Mouse (Mus musculus): ENCODE data around the gene Pagr1b. TPM values are rescaled to one million over a fixed set of nuclear protein-coding genes. Genes with fewer than 3 reads are reported as not detected.
A peak's percentile ranks its signal among the peaks of the same experiment; 100 is the strongest.

The Pagr1b gene
- polyA plus RNA-seq, 1 experiment from 2014 or later = not detected

DNA sequence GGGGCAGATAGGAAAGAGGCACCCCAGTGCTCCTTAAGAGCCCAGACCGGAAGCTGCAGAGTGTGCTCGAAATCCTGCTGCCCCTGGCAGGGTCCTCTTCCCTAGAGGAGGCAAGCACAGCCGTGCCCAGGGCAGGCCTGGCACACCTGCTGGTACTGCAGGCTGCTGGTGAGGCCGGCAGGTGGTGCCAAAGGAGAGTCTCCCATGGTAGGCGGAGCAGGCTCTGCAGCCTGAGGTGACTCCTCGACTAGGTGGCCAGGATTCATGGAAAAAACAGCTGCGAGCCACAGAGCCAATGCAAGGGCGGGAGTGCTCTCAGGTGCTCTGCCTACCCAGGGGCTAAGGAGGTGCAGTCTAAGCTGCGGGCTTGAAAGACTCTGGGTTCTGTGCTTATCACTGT lies 30.0 kb downstream of the Pagr1b start:
- DNase-seq (ENCODE audit: low spot score, missing footprints) (no peak), ATAC-seq (ENCODE audit: low FRiP score) (no peak)
- H3K4me2 ChIP-seq = no peak overlapping the region
- H3K27ac ChIP-seq (ENCODE audit: low read depth, low read length) = no peak overlapping the region
- 51% methylated on average over 9 of the region's 9 CpGs for WGBS
- no peaks in the 10 kb centered on the region for H3K36me3 ChIP-seq (ENCODE audit: control insufficient read depth, insufficient read depth, low read length)
- no peaks in the 10 kb centered on the region for H3K27me3 ChIP-seq (ENCODE audit: control insufficient read depth, insufficient read depth, low read length)
- no peak overlapping the region for H3K4me3 ChIP-seq (ENCODE audit: low read depth, low read length)
- no peak overlapping the region for H3K9ac ChIP-seq (ENCODE audit: low read length)
- no peaks in the 10 kb centered on the region for H3K9me3 ChIP-seq (ENCODE audit: control insufficient read depth, low read length)
- no peaks in the 10 kb centered on the region for H3K4me1 ChIP-seq (ENCODE audit: control insufficient read depth, insufficient read depth, low read length)

DNA sequence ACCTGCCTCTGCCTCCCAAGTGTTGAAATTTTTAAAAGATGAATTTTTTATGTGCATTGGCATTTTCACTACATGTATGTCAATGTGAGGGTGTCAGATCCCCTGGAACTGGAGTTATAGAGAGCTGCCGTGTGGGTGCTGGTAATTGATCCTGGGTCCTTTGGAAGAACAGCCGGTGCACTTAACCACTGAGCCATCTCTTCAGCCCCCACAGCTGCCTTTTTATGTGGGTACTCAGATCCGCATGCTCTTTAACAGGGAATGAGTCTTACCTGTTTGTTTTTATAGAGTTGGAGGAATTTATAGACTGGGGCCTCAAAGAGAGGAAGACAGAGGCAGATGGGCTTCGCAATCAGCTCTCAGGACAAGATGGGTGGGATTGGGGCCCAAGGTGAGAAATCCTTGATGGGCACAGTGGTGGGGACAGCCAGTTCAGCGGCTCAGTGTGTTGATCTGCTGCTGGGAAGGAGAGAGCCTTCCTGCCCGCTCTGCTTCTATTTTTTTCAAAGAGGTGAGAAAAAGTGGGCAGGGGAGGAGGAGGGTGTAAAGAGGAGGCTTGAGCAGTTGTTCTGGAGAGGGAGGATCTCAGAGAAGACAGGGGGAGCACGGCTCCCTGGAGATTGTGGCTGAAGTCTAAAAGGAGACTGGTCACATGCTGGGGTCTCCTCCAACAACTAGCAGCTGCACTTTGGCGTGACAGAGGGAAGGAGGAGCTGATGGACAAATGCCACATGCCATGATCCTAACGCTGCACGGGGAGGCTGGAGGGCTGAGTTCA lies 31.4 kb downstream of the Pagr1b start:
- Histone ChIP-seq H3K27ac (ENCODE audit: low read depth, low read length) (no peak overlapping the region), H3K36me3 (ENCODE audit: control insufficient read depth, insufficient read depth, low read length) (peaks cover 4% of the 10 kb centered on the region), H3K4me1 (ENCODE audit: control insufficient read depth, insufficient read depth, low read length) (no peaks in the 10 kb centered on the region), H3K9me3 (ENCODE audit: control insufficient read depth, low read length) (no peaks in the 10 kb centered on the region), H3K27me3 (ENCODE audit: control insufficient read depth, insufficient read depth, low read length) (no peaks in the 10 kb centered on the region), H3K4me2 (no peak overlapping the region), H3K4me3 (ENCODE audit: low read depth, low read length) (no peak overlapping the region), H3K9ac (ENCODE audit: low read length) (no peak overlapping the region)
- ATAC-seq (ENCODE audit: low FRiP score) (no peak), DNase-seq (ENCODE audit: low spot score, missing footprints) (no peak)
- whole genome bisulfite sequencing = 61% methylated on average over 10 of the region's 10 CpGs

DNA sequence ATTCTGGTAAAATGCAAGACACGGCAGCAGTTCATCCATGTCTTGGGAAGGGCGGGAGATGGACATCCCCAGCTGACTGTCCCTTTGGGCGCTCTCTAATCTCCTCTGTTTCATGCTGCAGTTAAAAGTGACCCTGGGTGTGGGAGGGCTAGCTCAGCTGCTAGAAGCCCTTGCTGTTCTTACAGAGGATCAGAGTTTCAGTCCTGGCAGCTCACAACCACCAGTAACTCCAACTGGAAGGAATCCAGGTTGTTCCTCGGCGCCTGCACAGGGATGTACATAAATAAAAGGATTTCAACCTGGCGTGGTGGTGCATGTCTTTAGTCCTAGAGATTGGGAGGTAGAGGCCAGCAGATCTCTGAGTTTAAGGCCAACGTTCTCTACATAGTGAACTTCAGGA lies 33.2 kb downstream of the Pagr1b start:
- ATAC-seq (ENCODE audit: low FRiP score) (no peak), DNase-seq (ENCODE audit: low spot score, missing footprints) (no peak)
- Histone ChIP-seq H3K4me3 (ENCODE audit: low read depth, low read length) (no peak overlapping the region), H3K9ac (ENCODE audit: low read length) (no peak overlapping the region), H3K36me3 (ENCODE audit: control insufficient read depth, insufficient read depth, low read length) (peaks cover 11% of the 10 kb centered on the region), H3K27ac (ENCODE audit: low read depth, low read length) (no peak overlapping the region), H3K4me2 (no peak overlapping the region), H3K4me1 (ENCODE audit: control insufficient read depth, insufficient read depth, low read length) (no peaks in the 10 kb centered on the region), H3K9me3 (ENCODE audit: control insufficient read depth, low read length) (no peaks in the 10 kb centered on the region), H3K27me3 (ENCODE audit: control insufficient read depth, insufficient read depth, low read length) (no peaks in the 10 kb centered on the region)
- WGBS = 85% methylated on average over 7 of the region's 7 CpGs

DNA sequence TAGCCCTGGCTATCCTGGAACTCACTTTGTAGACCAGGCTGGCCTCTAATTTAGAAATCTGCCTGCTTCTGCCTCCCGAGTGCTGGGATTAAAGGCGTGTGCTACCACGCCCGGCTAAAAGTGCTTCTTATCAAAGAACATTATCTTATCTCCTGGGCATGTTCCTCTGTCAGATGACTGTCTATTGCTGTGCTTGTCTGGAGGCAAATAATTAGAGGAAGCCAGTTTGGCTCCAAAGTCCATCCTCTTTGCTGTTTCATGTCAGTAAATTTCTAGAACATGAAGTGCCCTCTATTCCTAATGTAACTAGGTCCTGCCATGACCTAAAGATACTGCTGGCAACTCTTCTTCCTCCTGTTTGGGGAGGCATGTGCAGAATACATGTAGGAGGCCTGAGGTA lies 34.2 kb downstream of the Pagr1b start:
- 87% methylated on average over 4 of the region's 4 CpGs for WGBS
- no peak overlapping the region for H3K9ac ChIP-seq (ENCODE audit: low read length)
- peaks cover 2% of the 10 kb centered on the region for H3K4me1 ChIP-seq (ENCODE audit: control insufficient read depth, insufficient read depth, low read length)
- no peak overlapping the region for H3K4me2 ChIP-seq
- no peaks in the 10 kb centered on the region for H3K27me3 ChIP-seq (ENCODE audit: control insufficient read depth, insufficient read depth, low read length)
- H3K27ac ChIP-seq (ENCODE audit: low read depth, low read length) = no peak overlapping the region
- ATAC-seq (ENCODE audit: low FRiP score) = no peak
- H3K4me3 ChIP-seq (ENCODE audit: low read depth, low read length) = no peak overlapping the region
- no peak for DNase-seq (ENCODE audit: low spot score, missing footprints)
- peaks cover 11% of the 10 kb centered on the region for H3K36me3 ChIP-seq (ENCODE audit: control insufficient read depth, insufficient read depth, low read length)
- no peaks in the 10 kb centered on the region for H3K9me3 ChIP-seq (ENCODE audit: control insufficient read depth, low read length)

DNA sequence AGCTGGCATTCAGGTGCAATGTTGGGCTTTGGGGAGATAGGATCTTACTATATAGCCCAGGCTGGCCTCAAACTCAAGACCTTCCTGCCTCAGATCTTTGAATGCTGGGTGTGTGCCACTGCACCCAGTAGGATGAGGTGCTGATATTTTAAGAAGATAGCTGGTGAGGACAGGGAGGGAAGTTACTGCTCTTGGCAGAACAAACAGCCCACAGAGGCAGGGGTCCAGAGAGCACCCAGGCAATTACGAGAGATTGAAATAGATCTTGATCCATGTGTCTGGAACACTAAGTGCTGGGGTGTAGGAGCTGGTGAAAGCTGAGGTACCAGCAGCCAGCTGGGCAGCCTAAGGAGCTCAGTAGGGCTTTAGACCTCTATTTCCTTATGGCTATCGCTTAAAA lies 34.7 kb downstream of the Pagr1b start:
- Histone ChIP-seq H3K4me3 (ENCODE audit: low read depth, low read length) (no peak overlapping the region), H3K9me3 (ENCODE audit: control insufficient read depth, low read length) (no peaks in the 10 kb centered on the region), H3K4me2 (no peak overlapping the region), H3K27me3 (ENCODE audit: control insufficient read depth, insufficient read depth, low read length) (no peaks in the 10 kb centered on the region), H3K36me3 (ENCODE audit: control insufficient read depth, insufficient read depth, low read length) (peaks cover 11% of the 10 kb centered on the region), H3K4me1 (ENCODE audit: control insufficient read depth, insufficient read depth, low read length) (peaks cover 4% of the 10 kb centered on the region), H3K27ac (ENCODE audit: low read depth, low read length) (no peak overlapping the region), H3K9ac (ENCODE audit: low read length) (no peak overlapping the region)
- no peak for DNase-seq (ENCODE audit: low spot score, missing footprints)
- no peak for ATAC-seq (ENCODE audit: low FRiP score)
- 82% methylated on average over 2 of the region's 2 CpGs for WGBS

DNA sequence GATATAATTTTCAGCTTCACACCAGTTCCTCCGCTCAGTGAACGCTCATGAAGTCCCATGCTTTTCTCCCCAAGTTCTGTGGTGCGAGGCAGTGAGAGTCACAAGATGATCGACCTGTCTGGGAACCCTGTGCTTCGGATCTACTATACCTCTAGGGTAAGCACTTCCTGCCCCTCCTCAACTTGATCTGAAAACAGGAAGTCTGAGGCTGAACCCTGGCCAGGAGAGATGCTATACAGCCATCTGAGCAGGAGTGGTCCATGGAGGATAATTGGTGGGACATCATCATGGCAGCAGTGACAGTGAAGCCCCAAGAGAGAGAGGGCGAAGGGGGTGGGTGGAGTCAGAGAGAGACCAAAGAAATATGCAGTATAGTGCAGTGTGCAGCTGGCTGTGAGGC lies 37.4 kb downstream of the Pagr1b start:
- H3K9me3 ChIP-seq (ENCODE audit: control insufficient read depth, low read length) = no peaks in the 10 kb centered on the region
- DNase-seq (ENCODE audit: low spot score, missing footprints) (no peak), ATAC-seq (ENCODE audit: low FRiP score) (no peak)
- peaks cover 11% of the 10 kb centered on the region for H3K36me3 ChIP-seq (ENCODE audit: control insufficient read depth, insufficient read depth, low read length)
- no peak overlapping the region for H3K4me2 ChIP-seq
- H3K4me1 ChIP-seq (ENCODE audit: control insufficient read depth, insufficient read depth, low read length) = peaks cover 8% of the 10 kb centered on the region
- WGBS = 95% methylated on average over 6 of the region's 6 CpGs
- H3K4me3 ChIP-seq (ENCODE audit: low read depth, low read length) = no peak overlapping the region
- no peak overlapping the region for H3K9ac ChIP-seq (ENCODE audit: low read length)
- no peaks in the 10 kb centered on the region for H3K27me3 ChIP-seq (ENCODE audit: control insufficient read depth, insufficient read depth, low read length)
- no peak overlapping the region for H3K27ac ChIP-seq (ENCODE audit: low read depth, low read length)

DNA sequence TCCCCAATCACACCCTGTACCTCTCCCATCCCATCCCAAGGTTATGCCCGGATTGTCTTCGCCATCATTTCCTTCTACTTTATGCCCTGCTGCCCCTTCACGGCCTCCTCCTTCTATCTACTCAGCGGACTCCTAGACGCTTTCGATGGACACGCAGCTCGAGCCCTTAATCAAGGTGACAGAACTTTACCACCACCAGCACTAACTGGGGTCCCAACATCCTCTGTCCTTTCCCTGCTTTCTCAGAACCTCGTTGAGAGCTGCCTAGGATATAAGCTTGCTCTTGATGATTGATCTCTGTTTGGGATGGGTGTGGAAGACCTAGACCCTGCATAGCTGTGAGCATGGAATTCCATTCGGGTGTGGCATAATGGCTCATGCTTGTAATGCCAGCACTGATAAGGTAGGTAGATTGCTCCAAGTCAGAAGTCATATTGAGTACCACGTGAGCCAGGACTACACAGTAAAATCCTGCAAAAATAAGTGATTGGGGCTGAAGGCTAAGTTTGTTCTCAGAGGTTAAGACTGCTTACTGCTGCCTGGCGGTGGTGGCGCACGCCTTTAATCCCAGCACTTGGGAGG lies 39.3 kb downstream of the Pagr1b start:
- Histone ChIP-seq H3K27ac (ENCODE audit: low read depth, low read length) (no peak overlapping the region; the same call in 1 of the 2 replicates), H3K36me3 (ENCODE audit: control insufficient read depth, insufficient read depth, low read length) (peaks cover 11% of the 10 kb centered on the region), H3K9ac (ENCODE audit: low read length) (peak overlapping the region; percentile 89), H3K4me3 (ENCODE audit: low read depth, low read length) (peak overlapping the region; percentile 76), H3K4me1 (ENCODE audit: control insufficient read depth, insufficient read depth, low read length) (peaks cover 8% of the 10 kb centered on the region), H3K4me2 (peak overlapping the region; percentile 85), H3K27me3 (ENCODE audit: control insufficient read depth, insufficient read depth, low read length) (no peaks in the 10 kb centered on the region), H3K9me3 (ENCODE audit: control insufficient read depth, low read length) (no peaks in the 10 kb centered on the region)
- ATAC-seq (ENCODE audit: low FRiP score) (peak; percentile 3; the same call in 1 of the 2 replicates), DNase-seq (ENCODE audit: low spot score, missing footprints) (no peak)
- WGBS = 31% methylated on average over 14 of the region's 14 CpGs

DNA sequence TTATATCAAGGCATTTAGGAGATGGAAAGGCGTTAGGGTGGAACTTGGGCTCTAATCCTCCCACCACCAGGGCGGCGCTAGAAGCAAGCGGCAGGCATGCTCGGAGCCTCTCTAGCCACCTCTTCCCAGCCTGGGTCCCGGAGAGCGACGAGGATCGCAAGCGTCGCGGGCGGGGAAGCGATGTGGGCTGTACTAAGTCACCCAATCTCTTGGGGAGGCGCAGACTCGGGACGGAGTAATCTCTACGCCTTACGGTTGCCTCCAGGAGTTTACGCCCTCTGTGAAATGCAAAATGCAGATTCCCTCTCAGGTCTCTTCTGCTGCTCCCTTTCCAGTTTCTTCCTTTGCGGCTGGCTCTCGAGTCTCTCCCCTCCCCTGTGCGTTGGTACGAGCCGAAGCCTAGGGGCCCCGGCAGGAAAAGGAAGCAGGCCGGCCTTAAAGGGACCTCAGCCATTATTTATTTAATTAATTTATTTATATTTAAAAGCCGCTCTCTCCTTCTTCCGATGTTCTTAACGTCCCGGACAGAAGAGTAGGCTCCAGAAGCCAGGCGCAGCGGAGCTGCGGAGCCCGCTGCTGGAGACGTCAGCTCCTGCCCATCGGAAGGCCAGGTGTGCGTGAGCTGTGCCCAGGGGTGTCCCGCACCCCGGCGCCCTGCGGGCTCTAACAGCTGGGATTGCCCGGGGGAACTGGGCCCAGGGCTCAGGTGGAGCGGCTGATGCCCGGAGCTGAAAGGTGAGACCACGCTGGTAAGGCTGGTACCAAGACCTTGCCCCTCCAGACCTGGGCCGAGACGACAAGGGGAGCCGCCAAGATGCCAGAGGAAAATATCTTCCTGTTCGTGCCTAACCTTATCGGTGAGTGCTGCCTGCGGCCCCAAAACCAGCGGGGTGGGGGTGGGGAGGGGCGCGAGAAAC lies 40.1 kb downstream of the Pagr1b start, which contains the start of gene Cdiptos:
Gene Cdiptos (minus strand): TSS at position 149 of the 917 bp plus-strand sequence.
- Histone ChIP-seq H3K4me1 (ENCODE audit: control insufficient read depth, insufficient read depth, low read length) (peaks cover 8% of the 10 kb centered on the region), H3K27ac (ENCODE audit: low read depth, low read length) (peak within 1 kb of the TSS; percentile 93), H3K4me3 (ENCODE audit: low read depth, low read length) (peak within 1 kb of the TSS; percentile 76), H3K36me3 (ENCODE audit: control insufficient read depth, insufficient read depth, low read length) (peaks cover 11% of the 10 kb centered on the region), H3K9me3 (ENCODE audit: control insufficient read depth, low read length) (no peaks in the 10 kb centered on the region), H3K9ac (ENCODE audit: low read length) (peak within 1 kb of the TSS; percentile 89), H3K27me3 (ENCODE audit: control insufficient read depth, insufficient read depth, low read length) (no peaks in the 10 kb centered on the region), H3K4me2 (peak within 1 kb of the TSS; percentile 85)
- under 1% methylated on average over 55 of the region's 55 CpGs for WGBS
- DNase-seq (ENCODE audit: low spot score, missing footprints) (peak; percentile 100), ATAC-seq (ENCODE audit: low FRiP score) (peak; percentile 96)

DNA sequence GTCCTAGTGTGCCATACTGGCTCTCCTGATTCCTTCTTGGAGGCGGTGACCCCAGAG lies 40.6 kb downstream of the Pagr1b start, which contains the start of gene Cdipt:
Gene Cdipt (plus strand): TSS at position 22 of the 57 bp plus-strand sequence.
- H3K4me2 ChIP-seq = peak within 1 kb of the TSS; percentile 85
- no peaks in the 10 kb centered on the region for H3K9me3 ChIP-seq (ENCODE audit: control insufficient read depth, low read length)
- H3K36me3 ChIP-seq (ENCODE audit: control insufficient read depth, insufficient read depth, low read length) = peaks cover 11% of the 10 kb centered on the region
- 9% methylated on average over 1 of the region's 1 CpGs for whole genome bisulfite sequencing
- no peaks in the 10 kb centered on the region for H3K27me3 ChIP-seq (ENCODE audit: control insufficient read depth, insufficient read depth, low read length)
- ATAC-seq (ENCODE audit: low FRiP score) = no peak
- no peak for DNase-seq (ENCODE audit: low spot score, missing footprints)
- H3K9ac ChIP-seq (ENCODE audit: low read length) = peak within 1 kb of the TSS; percentile 89
- H3K4me1 ChIP-seq (ENCODE audit: control insufficient read depth, insufficient read depth, low read length) = peaks cover 8% of the 10 kb centered on the region
- peak within 1 kb of the TSS; percentile 76 for H3K4me3 ChIP-seq (ENCODE audit: low read depth, low read length)
- peak within 1 kb of the TSS; percentile 93 for H3K27ac ChIP-seq (ENCODE audit: low read depth, low read length)
